Mouse (Mus musculus): ENCODE measurements around the gene Plekhh3. TPM values are rescaled to one million over a fixed set of nuclear protein-coding genes. Genes with fewer than 3 reads are reported as not detected.
"Not testable (repeated sequence)": the region's sequence is repeated elsewhere in the genome, so short reads cannot be mapped to it uniquely, and the experiment has no call there.

Plekhh3 gene
- total RNA-seq, 2 experiments from 2014 or later: 26.6 to 26.9 TPM

- intact Hi-C loops (cut with DNase I): no loop called here
- no peak for DNase-seq
Measured at GRCm38 (mm10) chr11:101131187-101131586, 40.0 kb downstream of the Plekhh3 start.

GRCm38 (mm10) chr11:101130056-101130756, 40.9 kb downstream of the Plekhh3 start:
- intact Hi-C loops (cut with DNase I): no loop called here
- DNase-seq: peak; percentile 65 to 73

- DNase-seq: peak in 1 of 2 experiments; percentile 9
- intact Hi-C loops (cut with DNase I): no loop called here
Measured at GRCm38 (mm10) chr11:101128996-101129577, 42.1 kb downstream of the Plekhh3 start.

- DNase-seq: peak in 1 of 2 experiments; percentile 33
Measured at GRCm38 (mm10) chr11:101127075-101127474, 44.1 kb downstream of the Plekhh3 start.

GRCm38 (mm10) chr11:101125008-101125407, 46.1 kb downstream of the Plekhh3 start:
- DNase-seq; intact Hi-C loops (cut with DNase I): not testable (repeated sequence)

More at GRCm38 (mm10) chr11:101127075-101127474, 44.1 kb downstream of the Plekhh3 start:
- intact Hi-C loops (cut with DNase I): no loop called here

GRCm38 (mm10) chr11:101124494-101124893, 46.7 kb downstream of the Plekhh3 start:
- DNase-seq; intact Hi-C loops (cut with DNase I): not testable (repeated sequence)

GRCm38 (mm10) chr11:101120545-101121188, 50.5 kb downstream of the Plekhh3 start:
- intact Hi-C loops (cut with DNase I): no loop called here
- DNase-seq: no peak

- intact Hi-C loops (cut with DNase I): loop anchor here (2.0 kb wide), 1 partner anchor 21 kb away; no protein-coding TSS in a partner anchor
- peak; percentile 99 to 100 for DNase-seq
Measured at GRCm38 (mm10) chr11:101119761-101120544, 51.2 kb downstream of the Plekhh3 start, which contains the start of the genes Retreg3 and Tubg1. TSS of gene Retreg3 (minus strand) at chr11:101119893. TSS of gene Tubg1 (plus strand) at chr11:101119938.

- DNase-seq: no peak
- intact Hi-C loops (cut with DNase I): loop anchor here (2.0 kb wide), 1 partner anchor 20 kb away; no protein-coding TSS in a partner anchor
Measured at GRCm38 (mm10) chr11:101119131-101119760, 51.9 kb downstream of the Plekhh3 start.

GRCm38 (mm10) chr11:101118105-101118504, 53.0 kb downstream of the Plekhh3 start:
- DNase-seq: no peak
- intact Hi-C loops (cut with DNase I): loop anchor here (2.0 kb wide), 1 partner anchor 19 kb away; no protein-coding TSS in a partner anchor

- no peak for DNase-seq
- intact Hi-C loops (cut with DNase I): no loop called here
Measured at GRCm38 (mm10) chr11:101115564-101115963, 55.6 kb downstream of the Plekhh3 start.

Small RNAs within 50 kb of the gene (microRNA-seq; reads per million reads assigned to microRNA genes)
- 0 reads per million in 2 experiments for gene Gm27626

Other genes with a start within 250 kb of the Plekhh3 start
- 100 to 1,000 TPM; 103 to 107 TPM for gene Stat3, start 231.8 kb downstream of the Plekhh3 start, total RNA-seq (2021)
- gene Cavin1, start 200.5 kb downstream of the Plekhh3 start, total RNA-seq (2021): 100 to 1,000 TPM; 336 to 338 TPM
- gene Atp6v0a1, start 161.9 kb downstream of the Plekhh3 start, total RNA-seq (2021): 10 to 100 TPM; 89.3 to 90.2 TPM
- gene Naglu, start 101.3 kb downstream of the Plekhh3 start, total RNA-seq (2021): 10 to 100 TPM in 1 of 2 experiments, 1 to 10 TPM in 1; 7.2 to 10.1 TPM
- under 1 TPM; 0.32 to 0.41 TPM for gene Hsd17b1, start 92.9 kb downstream of the Plekhh3 start, total RNA-seq (2021)
- 10 to 100 TPM; 16.8 to 21.4 TPM for gene Coasy, start 88.8 kb downstream of the Plekhh3 start, total RNA-seq (2021)
- 10 to 100 TPM; 17.4 to 17.6 TPM for gene Mlx, start 84.1 kb downstream of the Plekhh3 start, total RNA-seq (2021)
- gene Psmc3ip, start 75.9 kb downstream of the Plekhh3 start, total RNA-seq (2021): 1 to 10 TPM; 2.0 to 2.2 TPM
- 10 to 100 TPM; 37.7 to 40.0 TPM for gene Retreg3, start 51.5 kb downstream of the Plekhh3 start, total RNA-seq (2021)
- gene Tubg1, start 51.4 kb downstream of the Plekhh3 start, total RNA-seq (2021): 10 to 100 TPM; 20.9 to 25.8 TPM
- gene Tubg2, start 15.4 kb downstream of the Plekhh3 start, total RNA-seq (2021): 1 to 10 TPM; 2.2 to 2.9 TPM
- 1 to 10 TPM; 1.4 to 2.1 TPM for gene Cntnap1, start 828 bp downstream of the Plekhh3 start, total RNA-seq (2021)
- not detected for gene Ccr10, start 4.1 kb upstream of the Plekhh3 start, total RNA-seq (2021)
- 10 to 100 TPM; 24.0 to 27.5 TPM for gene Ezh1, start 55.1 kb upstream of the Plekhh3 start, total RNA-seq (2021)
- gene Ramp2, start 74.7 kb upstream of the Plekhh3 start, total RNA-seq (2021): 100 to 1,000 TPM; 149 to 167 TPM
- 10 to 100 TPM; 76.4 to 81.0 TPM for gene Vps25, start 82.4 kb upstream of the Plekhh3 start, total RNA-seq (2021)
- 10 to 100 TPM in 1 of 2 experiments, 1 to 10 TPM in 1; 7.0 to 11.7 TPM for gene Wnk4, start 89.2 kb upstream of the Plekhh3 start, total RNA-seq (2021)
- gene Cntd1, start 107.7 kb upstream of the Plekhh3 start, total RNA-seq (2021): under 1 TPM; 0.24 to 0.39 TPM
- 10 to 100 TPM; 84.0 to 89.7 TPM for gene Coa3, start 107.8 kb upstream of the Plekhh3 start, total RNA-seq (2021)
- 10 to 100 TPM; 90.0 to 96.3 TPM for gene Becn1, start 130.9 kb upstream of the Plekhh3 start, total RNA-seq (2021)
- 10 to 100 TPM; 80.9 to 96.0 TPM for gene Psme3, start 144.9 kb upstream of the Plekhh3 start, total RNA-seq (2021)
- 1 to 10 TPM; 3.1 to 3.2 TPM for gene Aoc2, start 153.7 kb upstream of the Plekhh3 start, total RNA-seq (2021)
- gene Aoc3, start 159.3 kb upstream of the Plekhh3 start, total RNA-seq (2021): 10 to 100 TPM; 36.9 to 42.0 TPM
- not detected for gene G6pc, start 196.2 kb upstream of the Plekhh3 start, total RNA-seq (2021)
- gene Aarsd1, start 246.3 kb upstream of the Plekhh3 start, total RNA-seq (2021): 10 to 100 TPM; 14.2 to 21.3 TPM